Mouse (Mus musculus) megakaryocyte, embryonic 14.5 days (primary cell): ENCODE results near the gene Manbal.

Source experiments
- FLI1 ChIP-seq: IDR thresholded peaks from 2 replicates; pipeline ENCODE4 v1.6.1; 2012; ENCODE audit warnings: low read length, inconsistent platforms, mixed read lengths
- GATA1 ChIP-seq: IDR thresholded peaks from 3 replicates; pipeline ENCODE4 v1.6.1; 2012; ENCODE audit warnings: mixed read lengths, low read length, inconsistent platforms, borderline replicate concordance

GRCm38 (mm10) chr2:157422854-157423705 is 55.7 kb downstream of the Manbal start:
- TF ChIP-seq GATA1: no peak
- TF ChIP-seq FLI1: no peak
